Mouse (Mus musculus): ENCODE results near the gene 2700081O15Rik.
A peak's percentile ranks its signal among the peaks of the same experiment; 100 is the strongest.
"Not testable (repeated sequence)": the region's sequence is repeated elsewhere in the genome, so short reads cannot be mapped to it uniquely, and the experiment has no call there.

2700081O15Rik gene

GRCm38 (mm10) chr19:7416834-7417735 lies at the start of gene 2700081O15Rik:
Gene 2700081O15Rik, plus strand, starts transcription at chr19:7417625.
- no peak for DNase-seq (ENCODE audit: low read depth, low spot score)

GRCm38 (mm10) chr19:7369469-7369868 lies 48.0 kb upstream of the 2700081O15Rik start:
- not testable (repeated sequence) for DNase-seq (ENCODE audit: low read depth, low spot score)

DNA sequence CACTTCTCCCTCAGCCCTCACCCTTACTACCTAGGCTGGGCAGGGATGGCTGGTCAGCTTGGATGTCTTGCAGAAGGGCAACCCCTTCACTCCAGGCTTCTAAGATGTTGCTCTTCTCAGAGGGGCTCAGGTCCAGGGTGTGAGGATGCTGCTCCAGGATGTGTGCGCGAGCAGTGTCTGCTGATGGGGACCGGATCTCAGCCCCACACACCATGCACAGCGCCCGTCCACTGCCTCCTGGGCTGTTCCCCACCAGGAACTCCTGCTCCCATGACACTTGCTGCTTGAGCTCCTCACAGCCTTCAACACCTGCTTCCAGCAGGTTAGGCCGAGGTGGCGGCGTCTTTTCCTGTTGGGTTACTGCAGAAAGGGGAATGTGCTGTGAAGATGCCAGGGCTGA lies 42.9 kb upstream of the 2700081O15Rik start:
- DNase-seq (ENCODE audit: low read depth, low spot score), result no peak

DNA sequence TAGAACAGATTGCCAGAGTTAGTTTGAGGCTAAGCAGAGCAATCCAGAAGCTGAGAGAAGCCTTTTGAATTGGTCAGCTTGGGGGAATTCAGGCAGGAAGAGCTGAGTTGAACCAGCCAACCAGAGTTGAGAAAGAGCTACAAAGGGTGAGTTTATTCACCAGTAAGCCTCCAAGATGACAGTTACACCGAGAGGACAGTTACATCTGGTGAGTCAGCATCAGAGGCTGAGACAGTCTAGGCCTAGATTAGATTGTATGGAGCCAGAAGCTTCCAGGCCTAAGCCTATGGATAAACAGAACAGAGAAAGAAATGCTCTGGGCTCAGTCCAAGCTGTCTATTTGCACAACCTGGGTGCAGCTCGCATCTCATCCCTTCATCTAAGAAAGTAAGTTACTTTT lies 39.8 kb upstream of the 2700081O15Rik start:
- DNase-seq (ENCODE audit: low read depth, low spot score), result no peak

- DNase-seq (ENCODE audit: low read depth, low spot score), result no peak
Observed at GRCm38 (mm10) chr19:7381906-7382247, 35.5 kb upstream of the 2700081O15Rik start.

DNA sequence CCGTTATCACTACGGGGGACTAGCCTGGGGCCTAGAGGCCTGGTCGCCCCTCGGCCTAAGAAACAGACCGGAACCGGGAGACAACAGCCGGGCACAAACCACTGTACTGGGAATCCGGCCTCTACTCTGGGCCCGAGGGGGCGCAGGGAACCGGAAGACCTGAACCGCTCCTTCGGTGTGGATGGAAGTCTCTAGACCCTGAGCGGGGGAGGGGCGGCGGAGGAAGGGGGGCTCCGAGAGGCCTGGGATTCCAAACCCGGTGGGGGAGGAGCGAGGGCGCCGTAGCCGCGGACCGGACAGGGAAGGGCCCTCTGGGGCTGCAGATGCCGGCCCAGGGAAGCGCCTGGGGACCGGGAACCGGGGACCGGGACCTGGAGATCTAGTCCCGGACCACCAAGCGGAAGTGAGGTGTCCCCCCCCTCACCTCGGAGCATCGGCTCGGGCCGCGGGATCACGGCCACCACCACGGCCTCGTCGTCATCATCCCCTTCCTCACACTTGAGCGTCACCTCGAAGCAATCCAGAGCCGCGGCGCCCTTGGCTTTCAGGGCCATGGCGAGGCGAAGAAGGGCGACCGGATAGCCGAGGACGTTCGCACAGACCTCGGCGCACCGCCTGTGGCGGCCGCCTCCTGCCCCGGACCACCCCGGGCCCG lies 35.0 kb upstream of the 2700081O15Rik start:
- DNase-seq (ENCODE audit: low read depth, low spot score), result peak; percentile 3

DNA sequence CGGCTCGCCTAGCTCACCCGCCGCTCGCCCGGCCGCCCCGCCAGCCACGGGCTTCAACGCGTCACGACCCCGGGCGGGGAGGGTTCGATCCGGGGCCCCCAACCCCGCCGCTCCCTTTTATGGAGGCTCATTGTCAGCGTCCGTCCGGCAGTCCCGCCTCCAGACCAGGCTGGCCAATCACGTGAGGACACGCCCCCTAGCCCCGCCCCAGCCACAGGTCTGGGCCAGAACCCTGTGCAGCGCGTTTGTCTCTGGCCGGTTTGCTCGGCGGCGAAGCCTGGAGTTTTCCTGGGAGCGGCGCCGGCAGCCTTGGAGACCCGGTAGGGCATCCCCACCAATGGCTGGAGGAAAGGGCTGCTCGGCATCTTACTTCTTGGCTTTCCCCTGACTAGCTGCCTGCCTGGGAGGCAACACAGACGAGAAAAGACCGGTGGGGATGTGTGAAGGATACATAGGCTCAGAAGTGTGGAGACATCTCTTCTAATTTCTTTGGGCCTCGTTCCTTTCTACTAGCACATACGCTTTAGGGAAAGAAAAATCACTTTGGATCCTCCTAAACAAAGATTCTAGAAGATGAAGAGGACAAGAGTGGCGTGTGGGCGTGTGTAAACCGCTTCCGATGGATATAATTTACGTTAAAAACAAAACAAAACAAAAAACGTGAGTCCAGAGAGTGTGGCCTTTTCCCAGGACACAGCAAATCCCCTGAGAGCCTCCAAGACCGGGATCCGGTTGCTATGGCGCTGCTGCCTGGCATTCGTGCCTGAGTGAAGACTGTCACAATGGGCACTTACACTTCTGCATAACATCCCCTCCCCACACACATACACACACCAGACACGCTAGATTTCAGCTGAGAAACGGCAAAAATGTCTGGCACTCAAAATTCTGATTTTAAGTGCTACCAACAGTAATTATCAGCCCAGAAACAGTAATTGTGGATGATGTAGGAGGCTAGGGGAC lies 34.2 kb upstream of the 2700081O15Rik start, which contains the start of gene Spindoc:
Spindoc (minus strand) TSS at position 92 of the 963 bp plus-strand sequence.
- peak; percentile 89 for DNase-seq (ENCODE audit: low read depth, low spot score)

DNA sequence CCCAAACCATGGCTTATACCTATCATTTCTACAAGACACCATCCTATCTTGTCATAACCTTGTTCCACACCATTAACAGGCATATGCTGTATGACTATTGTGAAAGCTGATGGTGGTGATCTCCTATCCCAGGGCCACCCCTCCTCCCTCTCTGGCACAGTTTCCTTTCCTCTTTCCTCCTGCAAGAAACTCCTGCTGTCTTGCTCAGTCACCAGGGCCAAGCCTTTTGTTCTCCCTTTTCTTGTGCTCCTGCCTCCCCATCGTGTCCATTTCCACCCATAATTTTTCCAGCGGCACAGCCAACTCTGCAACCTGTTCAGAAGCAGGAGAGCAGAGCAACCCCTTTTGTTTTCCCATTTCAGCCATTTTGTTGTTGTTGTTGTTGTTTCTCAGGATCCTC lies 31.4 kb upstream of the 2700081O15Rik start:
- DNase-seq (ENCODE audit: low read depth, low spot score), result no peak

DNA sequence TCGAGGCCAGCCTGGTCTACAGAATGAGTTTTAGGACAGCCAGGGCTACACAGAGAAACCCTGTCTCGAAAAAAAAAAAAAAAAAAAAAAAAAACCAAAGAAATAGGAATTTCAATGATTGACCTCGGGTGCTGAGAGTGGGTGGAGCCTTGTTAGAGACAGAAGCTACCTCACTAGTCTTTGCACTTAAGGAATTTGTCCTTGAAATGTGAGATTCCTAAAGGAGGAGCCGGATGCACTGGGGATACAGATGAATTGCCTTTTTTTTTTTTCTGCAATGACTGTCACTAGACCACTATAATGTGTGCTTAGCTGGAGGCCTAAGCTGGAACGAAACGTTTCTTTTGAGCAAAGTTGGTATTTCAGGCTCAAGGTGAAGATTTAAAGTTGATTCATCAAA lies 28.9 kb upstream of the 2700081O15Rik start:
- DNase-seq (ENCODE audit: low read depth, low spot score), result no peak

DNA sequence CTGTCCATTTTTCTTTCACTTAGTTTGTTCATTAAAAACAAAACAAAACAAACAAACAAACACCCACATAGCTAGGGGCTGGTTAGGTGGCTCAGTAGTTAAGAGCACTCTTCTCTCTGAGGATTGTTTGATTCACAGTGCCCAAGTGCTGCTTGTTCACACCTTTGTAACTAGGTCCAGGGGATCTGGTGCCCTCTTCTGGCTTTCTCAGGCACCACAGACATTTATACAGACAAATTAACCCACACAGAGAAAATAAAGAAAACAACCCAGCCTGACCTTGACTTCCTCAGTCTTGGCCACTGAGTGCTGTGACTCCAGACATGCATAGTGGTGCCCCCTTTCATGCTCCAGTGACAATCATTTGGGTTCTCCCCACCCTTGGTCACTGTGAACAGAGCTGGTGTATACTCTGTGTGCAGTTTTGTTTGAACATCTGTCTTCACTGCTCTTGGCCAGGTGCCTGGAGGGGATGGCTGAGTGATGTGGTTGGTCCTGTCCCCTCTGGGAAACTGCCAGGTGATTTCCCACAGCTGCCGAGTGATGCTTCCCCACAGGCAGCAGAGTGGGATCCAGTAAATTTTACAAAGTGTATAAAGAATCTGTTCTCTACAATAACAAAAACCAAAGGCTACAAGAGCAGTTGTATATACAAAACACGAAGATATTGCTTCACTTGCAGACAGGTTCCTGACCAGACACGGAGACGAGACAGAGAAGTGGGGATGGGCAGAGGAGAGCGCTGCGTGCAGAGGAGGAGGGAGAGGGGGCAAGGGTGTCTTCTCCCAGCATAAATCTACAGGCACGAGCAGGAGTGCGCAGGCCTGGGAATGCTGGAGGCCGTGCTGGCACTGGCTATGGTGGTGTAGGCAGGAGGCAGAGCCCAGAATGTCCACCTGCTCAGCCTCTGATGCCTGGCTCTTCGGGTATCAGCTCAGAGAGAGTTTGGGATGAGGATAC lies 20.3 kb upstream of the 2700081O15Rik start:
- not testable (repeated sequence) for DNase-seq (ENCODE audit: low read depth, low spot score)

GRCm38 (mm10) chr19:7398898-7399297 lies 18.5 kb upstream of the 2700081O15Rik start:
- not testable (repeated sequence) for DNase-seq (ENCODE audit: low read depth, low spot score)

DNA sequence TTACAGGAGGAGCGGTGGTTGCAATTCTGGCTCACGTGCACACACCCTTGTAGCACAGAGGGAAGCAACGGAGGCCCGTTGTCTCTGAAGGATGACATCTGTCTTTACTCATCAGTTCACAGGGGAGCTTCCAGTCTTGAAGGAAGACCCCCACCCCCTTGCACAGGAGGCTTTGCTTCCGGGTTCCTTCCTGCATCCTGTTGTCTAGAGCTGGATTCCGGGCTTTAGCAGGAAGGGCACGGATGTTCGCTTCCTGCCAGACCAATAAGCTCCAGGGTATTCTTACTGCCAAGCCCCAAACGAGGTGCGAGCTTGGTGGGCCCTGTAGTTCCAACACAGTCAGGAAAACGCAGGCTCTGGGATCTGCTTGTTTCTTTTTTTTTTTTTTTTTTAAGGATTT lies 16.8 kb upstream of the 2700081O15Rik start:
- no peak for DNase-seq (ENCODE audit: low read depth, low spot score)

- no peak for DNase-seq (ENCODE audit: low read depth, low spot score)
Observed at GRCm38 (mm10) chr19:7404623-7405229, 12.7 kb upstream of the 2700081O15Rik start.

GRCm38 (mm10) chr19:7412361-7412760 lies 5.1 kb upstream of the 2700081O15Rik start:
- DNase-seq (ENCODE audit: low read depth, low spot score), result no peak

GRCm38 (mm10) chr19:7415916-7416833 lies 1.2 kb upstream of the 2700081O15Rik start:
- DNase-seq (ENCODE audit: low read depth, low spot score), result no peak

DNA sequence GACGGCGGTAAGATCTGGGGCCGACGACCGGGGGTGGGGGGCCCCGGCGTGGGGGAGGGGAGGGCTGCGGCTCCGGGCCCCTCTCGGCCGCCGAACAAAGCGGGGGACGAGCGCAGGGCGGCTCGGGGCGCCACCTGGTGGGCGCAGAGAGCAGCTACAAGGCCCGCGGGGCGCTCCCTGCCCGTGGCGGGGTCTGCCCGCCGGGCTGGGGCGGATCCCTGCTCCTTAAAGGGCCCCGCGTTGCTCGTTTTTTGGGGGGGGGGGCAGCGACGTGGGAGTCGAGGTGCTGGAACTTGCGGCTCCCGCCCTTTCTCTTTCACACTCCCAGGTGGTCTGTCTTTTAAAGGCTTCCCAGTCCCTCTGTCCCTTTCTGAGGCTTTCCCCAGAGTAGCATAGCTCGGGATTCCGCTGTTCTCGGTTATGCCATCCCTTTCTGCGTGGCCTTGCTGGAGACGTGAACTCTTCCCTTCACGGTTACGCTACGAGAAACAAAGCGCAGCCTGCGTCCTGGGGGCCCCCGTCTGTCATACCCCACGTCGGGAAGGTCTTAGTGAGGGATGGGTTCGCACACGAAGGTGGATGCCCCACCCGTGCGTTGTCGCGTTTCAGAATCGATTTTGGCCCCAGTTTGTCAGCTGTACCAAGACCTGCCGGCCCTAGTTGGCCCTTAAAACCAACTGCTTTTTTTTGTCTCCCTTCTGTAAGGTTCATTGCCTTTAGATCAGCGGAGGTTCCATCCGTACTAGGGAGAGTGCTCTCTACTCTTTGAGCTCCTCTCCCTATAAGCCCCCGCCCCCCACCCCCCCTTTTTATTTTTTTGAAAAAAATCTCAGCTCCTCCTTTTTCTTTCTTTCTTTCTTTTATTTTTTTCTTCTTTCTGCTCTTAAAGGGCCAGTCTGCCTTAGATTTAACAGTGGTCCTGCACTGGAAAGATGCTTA lies 755 bp downstream of the 2700081O15Rik start:
- peak; percentile 57 for DNase-seq (ENCODE audit: low read depth, low spot score)

DNA sequence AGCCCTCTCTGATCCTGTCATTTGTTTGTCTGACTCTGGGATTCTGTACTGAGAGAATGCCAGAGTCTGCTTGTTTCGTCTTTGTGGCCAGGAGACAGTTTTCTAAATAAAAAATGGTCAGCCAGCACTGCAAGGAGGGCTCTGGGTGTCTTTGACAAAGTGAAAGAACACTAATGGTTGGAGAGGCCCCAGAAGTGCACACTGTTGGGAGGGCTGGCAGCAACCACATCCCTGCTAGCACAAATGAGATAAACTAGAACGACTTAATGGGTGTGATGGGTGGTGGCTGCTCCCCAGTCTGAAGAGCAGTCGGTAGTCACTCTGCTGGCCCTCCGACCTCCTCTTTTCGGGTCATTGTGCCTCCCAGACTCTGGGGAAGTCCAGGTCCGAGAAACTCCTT lies 1.7 kb downstream of the 2700081O15Rik start:
- no peak for DNase-seq (ENCODE audit: low read depth, low spot score)

DNA sequence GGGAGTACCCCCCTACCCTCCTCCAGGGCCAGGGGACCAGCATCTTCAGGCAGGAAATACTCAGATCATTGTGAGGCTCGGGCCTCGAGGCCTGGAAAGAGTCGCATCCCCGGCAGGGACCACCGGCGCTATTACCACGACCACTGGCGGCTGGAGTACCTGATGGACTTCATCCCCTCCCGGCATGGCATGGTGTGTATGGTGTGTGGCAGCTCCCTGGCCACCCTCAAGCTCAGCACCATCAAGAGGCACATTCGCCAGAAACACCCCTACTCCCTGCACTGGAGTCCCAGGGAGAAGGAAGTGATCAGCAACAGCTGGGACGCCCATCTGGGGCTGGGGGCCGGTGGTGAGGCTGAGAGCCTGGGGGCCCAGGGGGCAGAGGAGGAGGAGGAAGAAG lies 2.7 kb downstream of the 2700081O15Rik start:
- DNase-seq (ENCODE audit: low read depth, low spot score), result no peak

Measured in skeletal muscle tissue, adult 2 months (tissue).